25 mouse cellular contexts compared by ENCODE assay signal in the genomic region with DNA sequence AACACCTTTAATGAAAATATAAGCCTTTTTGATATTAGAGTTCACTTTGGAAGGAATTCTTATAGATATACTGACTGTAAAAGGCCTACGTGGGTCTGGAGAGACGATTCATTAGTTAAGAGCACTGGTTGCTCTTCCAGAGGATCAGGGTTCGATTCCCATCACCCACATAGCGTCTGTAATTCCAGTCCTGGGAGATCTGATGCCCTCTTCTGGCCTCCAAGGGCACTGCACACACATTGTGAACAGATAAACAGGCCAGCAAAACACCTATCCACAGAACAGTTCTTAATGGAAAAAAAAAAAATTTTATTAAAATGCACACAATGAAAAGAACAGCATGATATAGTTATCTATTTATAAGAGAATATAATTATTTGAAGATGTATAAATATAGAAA. TPM values are rescaled to one million over a fixed set of nuclear protein-coding genes. Genes with fewer than 3 reads are reported as not detected.
DNase-seq lines count a peak whose midpoint lies in the region; ATAC-seq and TF ChIP-seq lines count a peak whose summit lies in the region.
"Had no signal": no experiment of that assay in that cellular context is flagged by ENCODE, and none has a peak within 500 bp of the region (broad histone marks: within the 10 kb centered on the region; RNA-seq: fewer than 3 reads in every experiment).

No protein-coding gene starts in this region.

- no peak for TF ChIP-seq POLR2A in heart, adult 2 months (IDR thresholded peaks at IDR 0.05; ENCODE audit: insufficient read depth, low read depth, low read length)
- no peak for TF ChIP-seq POLR2A in MEL (IDR thresholded peaks at IDR 0.05; ENCODE audit: control insufficient read depth in 1 of 2, insufficient read depth in 1 of 2, low read depth in 1 of 2, low read length in 2 of 2, poor library complexity in 1 of 2)

- whole genome bisulfite sequencing in heart, adult 2 months: 84% methylated on average over 4 of the region's 4 CpGs
- WGBS in liver, postnatal 0 days (ENCODE audit: insufficient replicate concordance): 80% methylated on average over 4 of the region's 4 CpGs

- no peak overlapping the region for H3K9ac ChIP-seq in heart, adult 2 months (ENCODE audit: low read depth, low read length)
- no peak overlapping the region for H3K9ac ChIP-seq in liver, postnatal 0 days (replicated peaks)
- H3K9ac ChIP-seq in MEL (ENCODE audit: control insufficient read depth, low read depth, low read length, poor library complexity, severe bottlenecking): no peak overlapping the region
- H3K9ac ChIP-seq: forebrain, embryonic 12.5 days; kidney, embryonic 15.5 days; limb, embryonic 13.5 days; neural tube, embryonic 13.5 days had no signal

- H3K27me3 ChIP-seq in heart, adult 2 months (ENCODE audit: control insufficient read depth, insufficient read depth, low read length): no peaks in the 10 kb centered on the region
- no peaks in the 10 kb centered on the region for H3K27me3 ChIP-seq in liver, postnatal 0 days (ENCODE audit: insufficient read depth, low read length)
- H3K27me3 ChIP-seq in MEL (ENCODE audit: control insufficient read depth in 1 of 2, insufficient read depth in 2 of 2, low read length in 2 of 2): no peaks in the 10 kb centered on the region
- H3K27me3 ChIP-seq: forebrain, embryonic 12.5 days; kidney, embryonic 15.5 days; limb, embryonic 13.5 days; neural tube, embryonic 13.5 days had no signal

- 0 out of 2 replicates have a peak, but pooled peaks have one; percentile 10 for TF ChIP-seq CTCF in heart, adult 2 months (IDR thresholded peaks at IDR 0.05)
- TF ChIP-seq CTCF in liver, postnatal 0 days (IDR thresholded peaks at IDR 0.05; ENCODE audit: low read depth): peak; percentile 47
- peak; percentile 30 to 46 (median 45) for TF ChIP-seq CTCF in MEL (IDR thresholded peaks at IDR 0.05 in 2 of 3, conservative IDR thresholded peaks at IDR 0.05 in 1 of 3; ENCODE audit: control insufficient read depth in 1 of 3, insufficient read depth in 1 of 3, low read depth in 2 of 3, low read length in 3 of 3, poor library complexity in 1 of 3, severe bottlenecking in 1 of 3)

- no peaks in the 10 kb centered on the region for H3K9me3 ChIP-seq in liver, postnatal 0 days (ENCODE audit: low read length)
- H3K9me3 ChIP-seq in MEL (replicated peaks; ENCODE audit: insufficient read depth, low read length): no peaks in the 10 kb centered on the region
- H3K9me3 ChIP-seq: forebrain, embryonic 12.5 days; kidney, embryonic 15.5 days; limb, embryonic 13.5 days; neural tube, embryonic 13.5 days had no signal

- no peaks in the 10 kb centered on the region for H3K4me1 ChIP-seq in heart, adult 2 months (ENCODE audit: control insufficient read depth, insufficient read depth, low read length)
- H3K4me1 ChIP-seq in liver, postnatal 0 days (ENCODE audit: insufficient read depth): no peaks in the 10 kb centered on the region
- no peaks in the 10 kb centered on the region for H3K4me1 ChIP-seq in MEL (ENCODE audit: control insufficient read depth in 1 of 2, insufficient read depth in 2 of 2, low read length in 2 of 2)
- H3K4me1 ChIP-seq: forebrain, embryonic 12.5 days; kidney, embryonic 15.5 days; limb, embryonic 13.5 days had no signal

- intact Hi-C loops in heart, adult 2 months (cut with DNase I): loop anchor here (10.0 kb wide), 1 partner anchor 138 kb away; no protein-coding TSS in a partner anchor
- intact Hi-C loops in heart, postnatal 25 days (cut with DNase I): no loop called here

- no peak overlapping the region for H3K4me3 ChIP-seq in heart, adult 2 months
- no peak overlapping the region for H3K4me3 ChIP-seq in liver, postnatal 0 days (ENCODE audit: low read depth, low read length)
- no peak overlapping the region for H3K4me3 ChIP-seq in MEL (ENCODE audit: control insufficient read depth in 1 of 2, insufficient read depth in 1 of 2, low read depth in 2 of 2, low read length in 2 of 2)
- H3K4me3 ChIP-seq: forebrain, embryonic 12.5 days; kidney, embryonic 15.5 days; limb, embryonic 13.5 days; neural tube, embryonic 13.5 days had no signal

- DNase-seq in heart, adult 2 months: no peak
- no peak for DNase-seq in heart, postnatal 25 days (ENCODE audit: low spot score)
- peak; percentile 10 for DNase-seq in liver, postnatal 0 days
- DNase-seq in liver: no peak
- peak; percentile 38 for DNase-seq in A20 (ENCODE audit: low read depth, low spot score)
- no peak for DNase-seq in MEL (ENCODE audit: low read depth, low spot score)
- DNase-seq in neural tube, embryonic 10.5 days (ENCODE audit: extremely low spot score, low spot score): no peak
- DNase-seq in ovary, postnatal 14 days (ENCODE audit: low spot score): no peak
- DNase-seq: adrenal gland, postnatal 36 days; cerebellum, adult 2 months; kidney, postnatal 4 days; lung, postnatal 36 days; spleen, adult 18-20 months; thymus, adult 2 months had no signal

- H3K36me3 ChIP-seq in heart, adult 2 months (ENCODE audit: control insufficient read depth, insufficient read depth, low read length): no peaks in the 10 kb centered on the region
- no peaks in the 10 kb centered on the region for H3K36me3 ChIP-seq in liver, postnatal 0 days (replicated peaks; ENCODE audit: insufficient read depth, low read length)
- H3K36me3 ChIP-seq in MEL (ENCODE audit: control insufficient read depth in 1 of 2, insufficient read depth in 2 of 2, low read length in 2 of 2): peaks cover 0 to 2% of the 10 kb centered on the region in 2 experiments; a peak in 1 of 4 replicates
- H3K36me3 ChIP-seq: forebrain, embryonic 12.5 days; kidney, embryonic 15.5 days; limb, embryonic 13.5 days; neural tube, embryonic 13.5 days had no signal

- ATAC-seq in liver, postnatal 0 days: no peak

- no peak for TF ChIP-seq EP300 in heart, adult 2 months (IDR thresholded peaks at IDR 0.05; ENCODE audit: insufficient read depth, low read depth, low read length)
- TF ChIP-seq EP300 in liver, postnatal 0 days (IDR thresholded peaks at IDR 0.05; ENCODE audit: low read depth): no peak
- TF ChIP-seq EP300 in MEL (IDR thresholded peaks at IDR 0.05; ENCODE audit: low read depth in 1 of 2, low read length in 2 of 2): no peak

- no peak for TF ChIP-seq RAD21 in MEL (IDR thresholded peaks at IDR 0.05; ENCODE audit: low read depth, low read length)

- no peak overlapping the region for H3K27ac ChIP-seq in heart, adult 2 months
- no peak overlapping the region for H3K27ac ChIP-seq in liver, postnatal 0 days (ENCODE audit: low read depth)
- H3K27ac ChIP-seq in MEL (ENCODE audit: control insufficient read depth, low read depth, low read length): no peak overlapping the region
- H3K27ac ChIP-seq: forebrain, embryonic 12.5 days; kidney, embryonic 15.5 days; limb, embryonic 13.5 days; neural tube, embryonic 13.5 days had no signal

- H3K79me2 ChIP-seq in heart, adult 2 months (replicated peaks; ENCODE audit: control insufficient read depth, insufficient read depth, low read length): no peaks in the 10 kb centered on the region
- H3K79me2 ChIP-seq in MEL (ENCODE audit: control insufficient read depth, insufficient read depth, low read length, poor library complexity): no peaks in the 10 kb centered on the region

- H3K4me2 ChIP-seq in liver, postnatal 0 days (ENCODE audit: low read depth, low read length): no peak overlapping the region
- H3K4me2 ChIP-seq: forebrain, embryonic 12.5 days; kidney, embryonic 15.5 days; limb, embryonic 13.5 days; neural tube, embryonic 13.5 days had no signal

TF ChIP-seq in MEL, 35 proteins besides CTCF, POLR2A, EP300 and RAD21 (continues in another document):
- TF ChIP-seq TAL1 (IDR thresholded peaks at IDR 0.05; ENCODE audit: low read length) (no peak), USF2 (IDR thresholded peaks at IDR 0.05; ENCODE audit: borderline replicate concordance in 1 of 2, insufficient read depth in 1 of 2, low read depth in 1 of 2, low read length in 2 of 2) (no peak), ETS1 (IDR thresholded peaks at IDR 0.05; ENCODE audit: low read depth, low read length) (no peak), UBTF (IDR thresholded peaks at IDR 0.05; ENCODE audit: borderline replicate concordance, insufficient read depth, low read depth, low read length) (no peak), HCFC1 (IDR thresholded peaks at IDR 0.05; ENCODE audit: low read depth, low read length) (no peak), ZNF384 (IDR thresholded peaks at IDR 0.05; ENCODE audit: low read depth, low read length) (no peak), KAT2A (conservative IDR thresholded peaks at IDR 0.05; ENCODE audit: low read depth, low read length) (no peak), POLR2AphosphoS5 (IDR thresholded peaks at IDR 0.05; ENCODE audit: borderline replicate concordance, low read depth, low read length) (no peak)

RNA-seq across cellular contexts. Expression of gene Il9r, which starts 12.8 kb away (rescaled TPM):
- not detected for total RNA-seq in heart, adult 2 months (2021)
- polyA plus RNA-seq in heart, adult 2 months (2012; rRNA removed): 0.03 and 0.37 TPM in 2 replicates
- total RNA-seq in heart, postnatal 25 days (2021): not detected
- polyA plus RNA-seq in liver, postnatal 0 days (2015; fragmentation: Nextera tagmentation; extraction: Ambion mirVana): 0.05 TPM in 1 of 2 replicates, not detected in the other
- total RNA-seq in MEL (2012; rRNA removed): 76.5 and 83.8 TPM in 2 replicates
- polyA plus RNA-seq in MEL (2012; ENCODE audit: insufficient read depth in 1 of 2, insufficient read length in 2 of 2, low read depth in 1 of 2, low replicate concordance in 2 of 2, missing spikeins in 1 of 2): 10 to 100 TPM in 1 of 2 experiments, not detected in 1; 56.9 TPM
- total RNA-seq: granulocyte monocyte progenitor cell, adult 5-6 weeks; layer of hippocampus, postnatal 14 days; left cerebral cortex, postnatal 14 days had no signal
- polyA plus RNA-seq: cerebellum, adult 2 months; forebrain, embryonic 12.5 days; frontal cortex, adult 2 months; heart, embryonic 14.5 days; hindbrain, embryonic 11.5 days; kidney, embryonic 15.5 days; liver, embryonic 16.5 days; neural tube, embryonic 13.5 days had no signal

RNA-seq across cellular contexts. Expression of gene Snrnp25, which starts 18.0 kb away (rescaled TPM):
- total RNA-seq in heart, adult 2 months (2021): 10 to 100 TPM; 10.0 to 13.3 TPM
- 11.8 and 13.8 TPM in 2 replicates for polyA plus RNA-seq in heart, adult 2 months (2012; rRNA removed)
- total RNA-seq in heart, postnatal 25 days (2021): 10 to 100 TPM; 11.1 to 12.4 TPM
- 30.1 and 32.9 TPM in 2 replicates for polyA plus RNA-seq in liver, postnatal 0 days (2015; fragmentation: Nextera tagmentation; extraction: Ambion mirVana)
- 148 and 158 TPM in 2 replicates for total RNA-seq in MEL (2012; rRNA removed)
- polyA plus RNA-seq in MEL (2012; ENCODE audit: insufficient read depth in 1 of 2, insufficient read length in 2 of 2, low read depth in 1 of 2, low replicate concordance in 2 of 2, missing spikeins in 1 of 2): 100 to 1,000 TPM in 1 of 2 experiments, not detected in 1; 130 TPM

RNA-seq across cellular contexts. Expression of gene Rhbdf1, which starts 34.8 kb away (rescaled TPM):
- 10 to 100 TPM; 22.8 to 23.9 TPM for total RNA-seq in heart, adult 2 months (2021)
- 70.3 and 92.8 TPM in 2 replicates for polyA plus RNA-seq in heart, adult 2 months (2012; rRNA removed)
- 10 to 100 TPM; 21.9 to 25.0 TPM for total RNA-seq in heart, postnatal 25 days (2021)
- 4.8 and 6.4 TPM in 2 replicates for polyA plus RNA-seq in liver, postnatal 0 days (2015; fragmentation: Nextera tagmentation; extraction: Ambion mirVana)
- 2.4 and 2.9 TPM in 2 replicates for total RNA-seq in MEL (2012; rRNA removed)
- 10 to 100 TPM in 1 of 2 experiments, not detected in 1; 14.3 TPM for polyA plus RNA-seq in MEL (2012; ENCODE audit: insufficient read depth in 1 of 2, insufficient read length in 2 of 2, low read depth in 1 of 2, low replicate concordance in 2 of 2, missing spikeins in 1 of 2)
- total RNA-seq: granulocyte monocyte progenitor cell, adult 5-6 weeks had no signal

RNA-seq across cellular contexts. Expression of gene Mpg, which starts 39.0 kb away (rescaled TPM):
- 1 to 10 TPM; 5.1 to 6.2 TPM for total RNA-seq in heart, adult 2 months (2021)
- polyA plus RNA-seq in heart, adult 2 months (2012; rRNA removed): 5.2 and 6.0 TPM in 2 replicates
- 1 to 10 TPM; 5.1 to 6.0 TPM for total RNA-seq in heart, postnatal 25 days (2021)
- 13.5 and 14.2 TPM in 2 replicates for polyA plus RNA-seq in liver, postnatal 0 days (2015; fragmentation: Nextera tagmentation; extraction: Ambion mirVana)
- total RNA-seq in MEL (2012; rRNA removed): 41.2 and 43.2 TPM in 2 replicates
- polyA plus RNA-seq in MEL (2012; ENCODE audit: insufficient read depth in 1 of 2, insufficient read length in 2 of 2, low read depth in 1 of 2, low replicate concordance in 2 of 2, missing spikeins in 1 of 2): 10 to 100 TPM in 1 of 2 experiments, not detected in 1; 42.0 TPM

Comparison
In these comparisons a context has a peak if more than half of its experiments do, and no peak if none do; other contexts are left out.
1. DNase-seq: peak in liver, postnatal 0 days (single experiment) and A20 (single experiment); none in heart, adult 2 months (0 of 2), heart, postnatal 25 days (single experiment), liver (single experiment), MEL (single experiment), neural tube, embryonic 10.5 days (single experiment) and ovary, postnatal 14 days (single experiment).
2. RNA of gene Il9r, which starts 12.8 kb away (total RNA-seq): 76.5 to 83.8 TPM in MEL; not detected in heart, adult 2 months and not detected in heart, postnatal 25 days; every median in the first group is over 10 times any median in the second.
3. RNA of gene Snrnp25, which starts 18.0 kb away (total RNA-seq): 148 to 158 TPM in MEL; 10.0 to 13.3 TPM in heart, adult 2 months and 11.1 to 12.4 TPM in heart, postnatal 25 days; every median in the first group is over 10 times any median in the second.
4. Peak in every context shown above with its lines, with median percentiles within 50 percentile points of each other: CTCF ChIP-seq.